Mouse (Mus musculus): ENCODE measurements around the gene Snapin.

Gene Snapin

GRCm38 (mm10) chr3:90454931-90455330 is 35.9 kb downstream of the Snapin start:
- no peak for DNase-seq (ENCODE audit: inconsistent ontology term)

GRCm38 (mm10) chr3:90451396-90452095 is 39.3 kb downstream of the Snapin start:
- DNase-seq (ENCODE audit: inconsistent ontology term), result no peak

- DNase-seq (ENCODE audit: inconsistent ontology term), result no peak
These were observed 40.0 kb downstream of the Snapin start for GRCm38 (mm10) chr3:90450874-90451273.

- no peak for DNase-seq (ENCODE audit: inconsistent ontology term)
These were observed 42.2 kb downstream of the Snapin start for GRCm38 (mm10) chr3:90448626-90449025.

GRCm38 (mm10) chr3:90447123-90447494 is 43.7 kb downstream of the Snapin start:
- DNase-seq (ENCODE audit: inconsistent ontology term), result no peak

GRCm38 (mm10) chr3:90446389-90447122 is 44.3 kb downstream of the Snapin start:
- DNase-seq (ENCODE audit: inconsistent ontology term), result peak; percentile 92

- no peak for DNase-seq (ENCODE audit: inconsistent ontology term)
These were observed 45.2 kb downstream of the Snapin start for GRCm38 (mm10) chr3:90445417-90446200.

GRCm38 (mm10) chr3:90443977-90444376 is 46.9 kb downstream of the Snapin start:
- DNase-seq (ENCODE audit: inconsistent ontology term), result no peak

- DNase-seq (ENCODE audit: inconsistent ontology term), result no peak
These were observed 50.1 kb downstream of the Snapin start for GRCm38 (mm10) chr3:90440756-90441155.
